Comparison of ENCODE assay signal across 17 mouse cellular contexts in genomic region chr3:103379371-103379770, GRCm38 (mm10).
"Had no signal": no experiment of that assay in that cellular context is flagged by ENCODE, and none has a peak within 500 bp of the region (broad histone marks: within the 10 kb centered on the region; RNA-seq: fewer than 3 reads in every experiment).

No protein-coding gene starts in this region.

- H3K9me3 ChIP-seq: liver, embryonic 15.5 days; midbrain, embryonic 10.5 days; neural tube, embryonic 13.5 days had no signal

- H3K4me1 ChIP-seq: neural tube, embryonic 13.5 days had no signal

- H3K27me3 ChIP-seq: liver, embryonic 15.5 days; neural tube, embryonic 13.5 days had no signal

- H3K9ac ChIP-seq: liver, embryonic 15.5 days; lung, embryonic 14.5 days; neural tube, embryonic 13.5 days had no signal

- H3K4me2 ChIP-seq: liver, embryonic 11.5 days; liver, embryonic 15.5 days; lung, embryonic 14.5 days; neural tube, embryonic 13.5 days had no signal

- H3K4me3 ChIP-seq: layer of hippocampus, adult 2 months; liver, embryonic 15.5 days; midbrain, embryonic 10.5 days; neural tube, embryonic 13.5 days had no signal

- H3K36me3 ChIP-seq: liver, embryonic 15.5 days; midbrain, embryonic 10.5 days; neural tube, embryonic 13.5 days had no signal

- DNase-seq: kidney, postnatal 10 days; kidney, postnatal 4 days; left cerebral cortex, postnatal 4 days; lung, embryonic 14.5 days; lung, postnatal 14 days; midbrain, embryonic 14.5 days; retina, postnatal 1 day; right cerebral cortex, postnatal 4 days; spleen, adult 18-20 months; thymus, adult 2 months; thymus, postnatal 25 days had no signal

- H3K27ac ChIP-seq: layer of hippocampus, adult 2 months; liver, embryonic 15.5 days; macrophage; midbrain, embryonic 10.5 days; neural tube, embryonic 13.5 days had no signal
